Mouse (Mus musculus): ENCODE data around the gene Cfap77. TPM values are rescaled to one million over a fixed set of nuclear protein-coding genes. Genes with fewer than 3 reads are reported as not detected.

Gene Cfap77
- polyA plus RNA-seq, 1 experiment: 0.06 TPM

GRCm38 (mm10) chr2:28882826-28883485, 171.9 kb downstream of the Cfap77 start:
- Histone ChIP-seq H3K4me2 (ENCODE audit: low read depth) (peak overlapping the region; percentile 18), H3K79me2 (ENCODE audit: control insufficient read depth, insufficient read depth) (no peaks in the 10 kb centered on the region), H3K4me3 (no peak overlapping the region), H3K27me3 (ENCODE audit: control insufficient read depth, insufficient read depth, insufficient read length) (no peaks in the 10 kb centered on the region), H3K36me3 (ENCODE audit: control insufficient read depth, insufficient read depth) (peaks cover 26% of the 10 kb centered on the region), H3ac (ENCODE audit: control insufficient read depth, insufficient read length) (no peak overlapping the region)
- TF ChIP-seq POLR2AphosphoS2 (IDR thresholded peaks at IDR 0.05; ENCODE audit: insufficient read length, low read depth) (no peak), MYOD1 (IDR thresholded peaks at IDR 0.05; ENCODE audit: control insufficient read depth in 1 of 3, insufficient read length in 2 of 3, low read depth in 2 of 3) (peak; percentile 89 to 96 (median 93)), TCF3 (IDR thresholded peaks at IDR 0.05; ENCODE audit: insufficient read length, low read depth) (peak; percentile 59), E2F4 (IDR thresholded peaks at IDR 0.05; ENCODE audit: insufficient read depth) (no peak), POLR2A (IDR thresholded peaks at IDR 0.05; ENCODE audit: insufficient read length, low read depth) (no peak), TCF12 (IDR thresholded peaks at IDR 0.05; ENCODE audit: insufficient read depth, poor library complexity, severe bottlenecking) (no peak), MAX (IDR thresholded peaks at IDR 0.05; ENCODE audit: low read depth) (no peak), MYOG (IDR thresholded peaks at IDR 0.05; ENCODE audit: control insufficient read depth in 1 of 3, insufficient read depth in 1 of 3, insufficient read length in 2 of 3, low read depth in 2 of 3) (peak; percentile 42 to 82 (median 73)), REST (IDR thresholded peaks at IDR 0.05; ENCODE audit: insufficient read depth, insufficient read length) (no peak), USF1 (IDR thresholded peaks at IDR 0.05; ENCODE audit: low read depth) (no peak), SRF (IDR thresholded peaks at IDR 0.05; ENCODE audit: control insufficient read depth, insufficient read length, low read depth) (no peak), CEBPB (IDR thresholded peaks at IDR 0.05; ENCODE audit: insufficient read depth, poor library complexity, severe bottlenecking) (peak; percentile 60)

GRCm38 (mm10) chr2:28882047-28882446, 172.8 kb downstream of the Cfap77 start:
- H3K27me3 ChIP-seq (ENCODE audit: control insufficient read depth, insufficient read depth, insufficient read length): no peaks in the 10 kb centered on the region
- no peak overlapping the region for H3K4me3 ChIP-seq
- H3ac ChIP-seq (ENCODE audit: control insufficient read depth, insufficient read length): no peak overlapping the region
- TF ChIP-seq MYOD1 (IDR thresholded peaks at IDR 0.05; ENCODE audit: control insufficient read depth in 1 of 3, insufficient read length in 2 of 3, low read depth in 2 of 3): no peak
- TF ChIP-seq CEBPB (IDR thresholded peaks at IDR 0.05; ENCODE audit: insufficient read depth, poor library complexity, severe bottlenecking): no peak
- TF ChIP-seq MYOG (IDR thresholded peaks at IDR 0.05; ENCODE audit: control insufficient read depth in 1 of 3, insufficient read depth in 1 of 3, insufficient read length in 2 of 3, low read depth in 2 of 3): no peak
- TF ChIP-seq E2F4 (IDR thresholded peaks at IDR 0.05; ENCODE audit: insufficient read depth): no peak
- TF ChIP-seq REST (IDR thresholded peaks at IDR 0.05; ENCODE audit: insufficient read depth, insufficient read length): no peak
- peaks cover 19% of the 10 kb centered on the region for H3K36me3 ChIP-seq (ENCODE audit: control insufficient read depth, insufficient read depth)
- H3K79me2 ChIP-seq (ENCODE audit: control insufficient read depth, insufficient read depth): no peaks in the 10 kb centered on the region
- H3K4me2 ChIP-seq (ENCODE audit: low read depth): no peak overlapping the region

- no peak overlapping the region for H3ac ChIP-seq (ENCODE audit: control insufficient read depth, insufficient read length)
These were observed 173.6 kb downstream of the Cfap77 start for GRCm38 (mm10) chr2:28881275-28881674.

More at GRCm38 (mm10) chr2:28881275-28881674, 173.6 kb downstream of the Cfap77 start:
- Histone ChIP-seq H3K36me3 (ENCODE audit: control insufficient read depth, insufficient read depth) (peaks cover 19% of the 10 kb centered on the region), H3K27me3 (ENCODE audit: control insufficient read depth, insufficient read depth, insufficient read length) (no peaks in the 10 kb centered on the region), H3K4me3 (no peak overlapping the region), H3K79me2 (ENCODE audit: control insufficient read depth, insufficient read depth) (no peaks in the 10 kb centered on the region), H3K4me2 (ENCODE audit: low read depth) (no peak overlapping the region)
- TF ChIP-seq TCF3 (IDR thresholded peaks at IDR 0.05; ENCODE audit: insufficient read length, low read depth) (no peak), MYOD1 (IDR thresholded peaks at IDR 0.05; ENCODE audit: control insufficient read depth in 1 of 3, insufficient read length in 2 of 3, low read depth in 2 of 3) (no peak), USF1 (IDR thresholded peaks at IDR 0.05; ENCODE audit: low read depth) (no peak), POLR2AphosphoS2 (IDR thresholded peaks at IDR 0.05; ENCODE audit: insufficient read length, low read depth) (no peak), REST (IDR thresholded peaks at IDR 0.05; ENCODE audit: insufficient read depth, insufficient read length) (no peak), CEBPB (IDR thresholded peaks at IDR 0.05; ENCODE audit: insufficient read depth, poor library complexity, severe bottlenecking) (no peak), POLR2A (IDR thresholded peaks at IDR 0.05; ENCODE audit: insufficient read length, low read depth) (no peak)

Other genes with a start within 250 kb of the Cfap77 start
- gene Gtf3c4, start 214.7 kb downstream of the Cfap77 start, polyA plus RNA-seq (2012; fragmentation: generic; extraction: Trizol): 26.9 TPM
- gene Ddx31, start 214.7 kb downstream of the Cfap77 start, polyA plus RNA-seq (2012; fragmentation: generic; extraction: Trizol): 6.4 TPM
- 0.04 TPM for gene Barhl1, start 138.4 kb downstream of the Cfap77 start, polyA plus RNA-seq (2012; fragmentation: generic; extraction: Trizol)
- gene Ttf1, start 5.2 kb upstream of the Cfap77 start, polyA plus RNA-seq (2012; fragmentation: generic; extraction: Trizol): 3.1 TPM
- 4.7 TPM for gene Setx, start 69.1 kb upstream of the Cfap77 start, polyA plus RNA-seq (2012; fragmentation: generic; extraction: Trizol)
- gene Ntng2, start 197.9 kb upstream of the Cfap77 start, polyA plus RNA-seq (2012; fragmentation: generic; extraction: Trizol): 1.5 TPM